Mouse (Mus musculus): ENCODE data around the gene Ccng1. TPM values are rescaled to one million over a fixed set of nuclear protein-coding genes. Genes with fewer than 3 reads are reported as not detected.

The Ccng1 gene
- total RNA-seq (2021): 100 to 1,000 TPM; 161 to 182 TPM

- DNase-seq: peak; percentile 93
Measured at GRCm38 (mm10) chr11:40755109-40755627, at the start of gene Ccng1. Gene Ccng1 (minus strand): TSS chr11:40755311.

GRCm38 (mm10) chr11:40790307-40790706, 35.2 kb upstream of the Ccng1 start:
- DNase-seq: no peak

- DNase-seq: no peak
Measured at GRCm38 (mm10) chr11:40789701-40790100, 34.6 kb upstream of the Ccng1 start.

DNA sequence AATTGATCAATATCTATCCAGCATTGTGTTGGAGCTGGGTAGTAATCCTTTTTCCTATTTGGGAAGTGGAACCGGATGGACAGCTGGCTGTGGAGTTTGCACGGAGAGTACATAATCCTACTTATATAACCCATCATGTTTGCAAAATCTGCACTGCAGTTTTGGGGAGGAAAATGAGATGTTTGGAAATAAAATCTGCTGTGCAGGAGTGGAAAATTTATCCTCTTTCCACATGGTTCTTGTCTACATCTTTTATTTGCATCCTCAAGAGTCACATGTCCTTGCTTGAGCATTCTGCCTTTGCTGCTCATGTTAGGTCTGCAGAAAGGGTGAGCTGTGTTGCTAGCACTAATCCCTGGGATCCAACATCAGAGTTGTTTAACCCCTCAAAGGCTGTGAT, 31.8 kb upstream of the Ccng1 start:
- no peak for DNase-seq

DNA sequence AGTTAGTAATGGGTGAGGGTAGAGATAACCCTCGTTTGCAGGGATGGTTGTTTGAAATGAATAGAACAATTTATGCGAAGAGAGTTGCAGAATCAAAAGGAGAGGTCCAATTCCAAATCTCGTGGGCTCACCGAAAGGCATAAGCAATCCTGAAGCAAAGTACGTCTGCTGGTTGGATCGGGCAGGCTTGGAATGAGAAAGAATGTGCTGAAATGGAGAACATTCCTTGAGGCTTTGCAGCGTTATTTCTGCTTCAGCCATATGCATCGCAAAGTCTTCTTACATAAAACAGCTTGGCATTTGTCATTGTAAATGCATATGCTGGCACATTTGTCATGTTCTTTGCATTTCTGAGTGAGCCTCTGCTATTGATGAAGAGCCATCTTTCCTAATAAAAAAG, 29.2 kb upstream of the Ccng1 start:
- no peak for DNase-seq

DNA sequence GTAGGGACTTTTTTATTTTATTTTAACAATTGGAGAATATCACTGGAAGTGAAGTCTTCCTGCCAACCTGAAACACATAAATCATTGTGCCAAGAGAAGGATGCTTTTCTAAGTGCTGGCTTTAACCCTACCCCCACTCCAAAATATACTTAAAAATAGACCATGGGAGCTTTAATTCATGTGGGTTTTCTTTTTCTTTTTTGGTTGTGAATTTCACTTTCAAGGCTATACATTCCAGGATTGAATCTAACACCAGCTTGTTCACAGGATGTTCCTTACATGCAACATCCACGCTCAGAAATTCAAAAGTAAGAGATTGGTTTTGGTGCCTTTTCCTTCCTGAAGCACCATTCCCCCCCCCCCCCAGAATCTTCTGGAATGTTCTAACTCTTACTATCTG, 28.2 kb upstream of the Ccng1 start:
- no peak for DNase-seq

DNA sequence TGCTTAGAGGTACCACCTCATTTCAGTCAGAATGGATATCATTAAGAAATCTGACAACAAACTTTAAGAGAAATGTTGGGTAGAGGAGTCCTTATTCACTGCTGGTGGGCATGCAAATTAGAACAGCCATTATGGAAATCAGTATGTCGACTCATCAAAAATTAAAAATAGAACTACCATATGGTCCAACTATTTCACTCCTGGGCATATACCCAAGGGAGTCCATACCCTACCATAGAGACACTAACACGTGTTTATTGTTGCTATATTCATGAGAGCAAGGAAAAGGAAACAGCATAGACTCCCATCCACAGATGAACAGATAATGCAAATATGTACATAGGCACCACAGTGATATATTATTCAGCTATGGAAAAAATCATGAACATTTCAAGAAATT, 26.7 kb upstream of the Ccng1 start:
- no peak for DNase-seq

DNA sequence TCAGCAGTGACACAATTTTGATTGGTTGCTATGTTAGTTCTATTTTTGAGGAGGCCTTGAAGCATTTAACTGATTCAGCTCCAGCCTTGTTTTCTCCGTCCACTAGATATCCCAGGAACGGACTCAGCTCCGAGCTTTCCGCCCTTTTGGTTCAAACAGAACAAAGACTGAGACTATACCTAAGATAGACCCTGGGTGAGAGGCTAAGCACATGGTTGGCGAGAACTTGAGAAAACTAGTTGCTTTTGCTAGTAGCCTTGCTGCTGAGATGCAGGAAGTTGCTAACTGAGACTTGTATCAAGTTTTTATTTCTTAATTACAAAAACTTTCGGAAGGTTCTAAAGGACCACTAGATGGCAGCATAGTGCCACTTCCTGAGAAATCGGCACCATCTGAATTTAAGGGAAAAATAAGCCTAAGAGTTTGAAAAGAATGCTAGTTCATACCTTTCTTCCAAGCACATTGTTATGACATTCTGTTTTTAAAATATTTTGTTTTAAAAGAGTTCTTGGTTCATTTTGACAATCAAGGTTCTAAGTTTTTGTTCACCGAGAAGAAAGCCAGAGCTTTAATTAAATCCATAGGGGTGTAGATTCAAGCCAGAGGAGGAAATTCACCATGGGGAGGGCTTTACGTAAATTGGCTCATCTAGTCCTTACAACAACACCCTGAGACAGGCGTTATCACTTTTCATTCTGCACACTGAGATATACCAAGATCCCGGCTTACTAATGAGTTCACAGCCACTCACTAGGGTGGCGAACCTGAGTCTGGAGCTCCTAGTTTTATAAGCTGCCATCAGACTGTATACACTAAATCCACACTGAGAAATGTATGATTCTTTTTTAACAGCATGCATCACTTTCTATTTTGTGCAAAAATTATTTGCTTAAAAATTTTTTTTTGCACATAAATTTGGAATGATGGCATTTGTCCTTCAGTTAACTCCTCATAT, 20.5 kb upstream of the Ccng1 start:
- DNase-seq: peak; percentile 8

- DNase-seq: no peak
Measured at GRCm38 (mm10) chr11:40764690-40765089, 9.6 kb upstream of the Ccng1 start.

DNA sequence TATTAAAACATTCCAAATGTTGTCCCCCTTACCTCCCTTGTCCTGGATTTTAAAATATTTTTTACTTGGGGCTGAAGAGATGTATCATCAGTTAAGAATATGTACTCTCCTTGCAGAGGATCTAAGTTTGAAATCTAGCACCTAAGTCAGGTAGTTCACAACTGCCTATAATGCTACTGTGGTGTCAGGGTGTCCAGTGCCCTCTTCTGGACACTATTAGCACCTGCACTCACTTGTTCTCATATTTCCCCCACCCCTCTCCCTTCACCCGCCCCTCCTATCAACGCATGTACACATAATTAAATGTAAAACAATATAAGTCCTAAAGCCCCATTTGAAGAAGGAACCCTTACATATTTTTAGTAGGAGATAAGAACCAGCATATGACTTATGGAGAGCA, 8.3 kb upstream of the Ccng1 start:
- no peak for DNase-seq

DNA sequence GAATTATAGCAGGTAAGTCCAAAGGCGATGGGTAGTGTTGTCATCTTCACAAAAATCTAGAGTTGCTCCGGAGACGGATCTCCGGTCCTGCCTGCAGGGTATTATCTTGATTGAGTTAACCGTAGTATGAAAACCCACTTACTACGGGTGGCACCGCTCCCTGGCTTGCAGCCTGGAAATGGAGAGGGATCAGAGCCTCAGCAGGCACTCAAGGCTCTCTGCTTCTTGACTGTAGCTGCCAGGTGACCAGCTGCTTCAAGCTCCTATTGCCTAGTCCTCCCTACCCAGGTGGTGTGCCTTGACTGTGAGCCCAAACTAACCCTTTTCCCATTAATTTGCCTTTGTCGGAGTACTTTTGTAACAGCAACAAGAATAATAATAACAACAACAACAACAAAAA, 4.8 kb upstream of the Ccng1 start:
- DNase-seq: no peak

GRCm38 (mm10) chr11:40755968-40756367, 857 bp upstream of the Ccng1 start:
- DNase-seq: no peak

- DNase-seq: no peak
Measured at GRCm38 (mm10) chr11:40754664-40755107, 425 bp downstream of the Ccng1 start.

- DNase-seq: peak; percentile 38
Measured at GRCm38 (mm10) chr11:40753836-40754235, 1.3 kb downstream of the Ccng1 start.

DNA sequence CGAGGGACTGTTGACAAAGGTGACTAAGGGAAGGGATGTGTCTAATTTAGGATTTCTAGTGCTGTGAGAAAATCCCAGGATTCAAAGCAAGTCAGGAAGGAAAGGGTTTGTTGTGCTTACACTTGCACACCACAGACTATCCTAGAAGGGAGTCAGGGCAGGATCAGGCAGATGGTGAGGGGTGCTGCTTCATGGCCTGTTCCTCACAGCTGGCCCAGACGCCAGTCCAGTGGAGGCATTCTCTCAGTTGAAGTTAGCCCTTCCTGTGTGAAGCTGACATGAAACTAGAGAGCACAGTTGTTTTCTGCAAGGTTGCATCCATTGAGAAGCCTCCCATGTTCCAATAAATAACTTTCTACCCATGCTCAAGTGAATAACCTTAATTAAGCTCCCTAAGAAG, 7.4 kb downstream of the Ccng1 start:
- no peak for DNase-seq

DNA sequence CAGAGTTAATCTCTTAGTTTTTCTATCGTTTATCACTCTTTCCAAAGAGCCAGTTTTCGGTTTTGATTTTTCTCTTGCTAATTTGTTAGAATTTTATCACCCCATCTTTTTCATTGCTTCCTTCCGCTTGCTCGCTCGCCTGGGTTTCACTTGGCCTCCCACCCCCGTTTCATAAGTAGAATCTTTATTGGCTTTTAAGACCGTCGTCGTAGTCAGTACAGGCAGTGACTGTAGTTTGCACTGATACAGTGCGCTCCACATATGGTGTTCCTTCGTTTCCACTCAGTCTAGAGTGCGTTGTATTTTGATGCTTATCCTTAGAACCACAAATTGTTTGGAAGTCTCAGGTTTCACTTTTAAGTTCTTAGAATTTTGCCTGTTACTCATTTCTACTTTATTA, 8.8 kb downstream of the Ccng1 start:
- no peak for DNase-seq

GRCm38 (mm10) chr11:40744348-40744747, 10.8 kb downstream of the Ccng1 start:
- no peak for DNase-seq

DNA sequence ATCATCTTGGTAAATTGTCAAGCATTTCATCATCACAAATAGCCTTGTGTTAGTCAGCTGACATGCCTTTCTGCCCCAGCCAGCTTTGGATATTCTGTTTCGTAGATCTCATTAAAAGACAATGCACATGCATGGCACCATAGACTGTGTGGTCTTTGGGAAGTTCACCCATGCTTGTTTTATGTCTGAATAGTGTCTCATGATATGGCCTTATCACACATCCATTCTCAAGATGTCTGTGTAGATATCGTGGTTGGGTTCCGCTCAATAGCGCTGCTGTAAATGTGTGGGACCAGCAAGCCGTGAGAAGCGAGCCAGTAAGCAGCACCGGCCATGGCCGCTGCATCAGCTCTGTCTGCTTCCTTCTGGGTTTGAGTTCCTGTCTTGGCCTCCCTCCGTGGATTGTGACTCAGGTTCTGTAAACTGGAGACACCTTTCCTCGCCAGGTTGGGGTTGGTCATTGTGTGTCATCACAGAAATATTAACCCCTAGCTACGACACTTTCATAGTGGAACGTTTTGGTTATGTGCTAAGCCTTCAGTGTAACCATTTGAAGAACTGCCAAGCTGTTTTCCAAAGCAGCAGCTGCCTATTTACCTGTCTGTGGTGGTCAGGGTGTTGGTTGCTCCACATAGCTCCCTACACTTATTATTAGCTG, 13.4 kb downstream of the Ccng1 start:
- no peak for DNase-seq

- no peak for DNase-seq
Measured at GRCm38 (mm10) chr11:40737369-40737768, 17.7 kb downstream of the Ccng1 start.

GRCm38 (mm10) chr11:40734251-40734752, 20.8 kb downstream of the Ccng1 start:
- no peak for DNase-seq

- peak; percentile 93 for DNase-seq
Measured at GRCm38 (mm10) chr11:40733339-40734174, 21.6 kb downstream of the Ccng1 start, which contains the start of the genes Hmmr and Nudcd2. Gene Hmmr (minus strand): TSS chr11:40733422. Gene Nudcd2 (plus strand): TSS chr11:40733667.

GRCm38 (mm10) chr11:40732997-40733338, 22.1 kb downstream of the Ccng1 start:
- no peak for DNase-seq

Data from heart, postnatal 4 days (tissue).